Mouse (Mus musculus) heart, postnatal 36 days (tissue): ENCODE measurements around the gene Cblc. TPM values are rescaled to one million over a fixed set of nuclear protein-coding genes. Genes with fewer than 3 reads are reported as not detected.
A peak's percentile ranks its signal among the peaks of the same experiment; 100 is the strongest.

Source experiments
- DNase-seq, 2 experiments: peaks; one replicate each; pipeline ENCODE4 v3.0.0; 2021 to 2022
- intact Hi-C: fragments of 180-260 bp; cut with DNase I; formaldehyde crosslinking; loops from one replicate; pipeline ENCODE4 v1.15.1; 2025
- total RNA-seq, 2 experiments: library from RNA; stranded (reverse); gene quantifications; 2 replicates each; pipeline ENCODE4 v1.2.3; 2021

The Cblc gene
- under 1 TPM; 0.75 to 0.81 TPM for total RNA-seq

GRCm38 (mm10) chr7:19796697-19797588, at the start of gene Cblc:
TSS of gene Cblc (minus strand) at chr7:19796809.
- peak; percentile 78 to 85 for DNase-seq
- intact Hi-C loops: no loop called here

- no peak for DNase-seq
- intact Hi-C loops: no loop called here
Measured at GRCm38 (mm10) chr7:19844521-19845171, 48.0 kb upstream of the Cblc start.

GRCm38 (mm10) chr7:19843561-19843960, 47.0 kb upstream of the Cblc start:
- intact Hi-C loops: loop anchor here (1.0 kb wide), 1 partner anchor 40 kb away; no protein-coding TSS in a partner anchor
- peak; percentile 82 to 83 for DNase-seq

GRCm38 (mm10) chr7:19842885-19843504, 46.4 kb upstream of the Cblc start:
- intact Hi-C loops: loop anchor here (1.0 kb wide), 1 partner anchor 40 kb away; no protein-coding TSS in a partner anchor
- DNase-seq: peak in 1 of 2 experiments; percentile 23

GRCm38 (mm10) chr7:19841686-19842413, 45.2 kb upstream of the Cblc start:
- intact Hi-C loops: no loop called here
- no peak for DNase-seq

GRCm38 (mm10) chr7:19840936-19841335, 44.3 kb upstream of the Cblc start:
- no peak for DNase-seq
- intact Hi-C loops: no loop called here

GRCm38 (mm10) chr7:19840371-19840770, 43.8 kb upstream of the Cblc start:
- intact Hi-C loops: no loop called here
- no peak for DNase-seq

GRCm38 (mm10) chr7:19836843-19837242, 40.2 kb upstream of the Cblc start:
- intact Hi-C loops: no loop called here

GRCm38 (mm10) chr7:19834055-19834454, 37.4 kb upstream of the Cblc start:
- DNase-seq: no peak

More at GRCm38 (mm10) chr7:19836843-19837242, 40.2 kb upstream of the Cblc start:
- no peak for DNase-seq

GRCm38 (mm10) chr7:19831837-19832236, 35.2 kb upstream of the Cblc start:
- intact Hi-C loops: no loop called here
- DNase-seq: no peak

More at GRCm38 (mm10) chr7:19834055-19834454, 37.4 kb upstream of the Cblc start:
- intact Hi-C loops: no loop called here

- DNase-seq: peak; percentile 91 to 94
- intact Hi-C loops: no loop called here
Measured at GRCm38 (mm10) chr7:19830682-19831156, 34.1 kb upstream of the Cblc start.

GRCm38 (mm10) chr7:19829694-19830093, 33.1 kb upstream of the Cblc start:
- DNase-seq: no peak
- intact Hi-C loops: no loop called here

- intact Hi-C loops: no loop called here
Measured at GRCm38 (mm10) chr7:19826756-19827155, 30.1 kb upstream of the Cblc start.

GRCm38 (mm10) chr7:19824182-19824973, 27.8 kb upstream of the Cblc start:
- peak; percentile 87 to 89 for DNase-seq
- intact Hi-C loops: no loop called here

More at GRCm38 (mm10) chr7:19826756-19827155, 30.1 kb upstream of the Cblc start:
- peak in 1 of 2 experiments; percentile 29 for DNase-seq

GRCm38 (mm10) chr7:19823256-19824181, 26.9 kb upstream of the Cblc start:
- DNase-seq: peak in 1 of 2 experiments; percentile 29
- intact Hi-C loops: no loop called here

- intact Hi-C loops: no loop called here
- DNase-seq: peak; percentile 78
Measured at GRCm38 (mm10) chr7:19822604-19823058, 26.0 kb upstream of the Cblc start, which contains the start of gene Bcl3. TSS of gene Bcl3 (minus strand) at chr7:19822770.

- DNase-seq: peak in 1 of 2 experiments; percentile 53
- intact Hi-C loops: no loop called here
Measured at GRCm38 (mm10) chr7:19822193-19822592, 25.6 kb upstream of the Cblc start.

GRCm38 (mm10) chr7:19821633-19822032, 25.0 kb upstream of the Cblc start:
- intact Hi-C loops: no loop called here
- DNase-seq: no peak
